Mouse (Mus musculus) kidney, adult 2 months (tissue): Measurements from ENCODE around the gene Rapgef4.

ENCODE experiments used
- CTCF ChIP-seq: fragments of 200-500 bp; conservative IDR thresholded peaks from 2 replicates; pipeline ENCODE4 v1.5.1; 2011; ENCODE audit warnings: low read depth, mild to moderate bottlenecking, control low read depth, low read length, moderate library complexity, mixed read lengths; ENCODE audit not compliant: insufficient read depth, insufficient read length
- POLR2A ChIP-seq: fragments of 200-500 bp; IDR thresholded peaks from one replicate; pipeline ENCODE4 v1.6.1; 2011; ENCODE audit warnings: low read depth, low read length, control low read depth

- no peak for TF ChIP-seq POLR2A
- TF ChIP-seq CTCF: no peak
These were observed 218.4 kb downstream of the Rapgef4 start for GRCm38 (mm10) chr2:72199451-72199850.
